Mouse (Mus musculus) kidney, postnatal 4 days (tissue): ENCODE measurements around the gene Dohh.

ENCODE experiments used
- DNase-seq, 2 experiments: peaks; one replicate each; pipeline ENCODE4 v3.0.0; 2021; ENCODE audit warnings: mixed read lengths in 2 of 2

The Dohh gene

DNA sequence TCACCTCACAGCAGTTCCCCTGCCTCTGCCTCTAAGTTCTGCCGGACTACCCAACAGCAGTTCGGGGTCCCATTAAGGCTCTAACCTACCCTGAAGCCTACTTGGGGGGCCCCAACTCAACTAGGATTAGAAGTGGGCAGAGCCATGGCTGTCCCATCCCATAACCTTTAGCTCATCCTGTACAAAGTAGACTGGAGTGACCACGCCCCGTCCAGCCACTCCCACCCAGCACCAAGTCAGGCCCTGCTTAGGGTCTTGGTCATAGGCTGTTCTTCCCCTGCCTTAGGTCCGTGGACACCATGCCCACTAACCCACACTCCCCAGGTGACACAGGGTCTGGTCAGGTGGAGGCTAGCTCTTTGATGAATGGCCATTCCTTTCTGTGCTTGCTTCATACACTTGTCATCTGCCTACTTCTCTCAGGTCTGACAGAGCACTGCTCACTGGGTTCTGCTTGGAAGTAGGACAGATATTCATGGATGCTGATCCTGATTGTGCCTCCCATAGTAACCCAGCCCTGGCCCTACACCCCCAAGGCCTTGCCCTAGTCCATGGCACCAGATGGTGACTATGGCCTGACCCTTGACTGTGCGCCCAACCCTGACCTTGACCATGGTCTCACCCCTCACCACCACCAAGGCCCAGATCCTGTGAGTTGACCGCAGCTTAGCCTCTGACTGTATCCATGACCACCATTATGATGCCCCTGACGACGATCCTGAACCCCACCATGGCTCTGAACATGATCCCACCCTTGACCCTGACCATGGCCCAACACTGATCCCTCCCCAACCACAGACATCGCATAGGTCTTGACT lies 35.1 kb downstream of the Dohh start:
- DNase-seq: peak in 1 of 2 experiments; percentile 1

GRCm38 (mm10) chr10:81420191-81420767 lies 36.1 kb downstream of the Dohh start:
- DNase-seq: peak; percentile 3 to 11

GRCm38 (mm10) chr10:81421041-81421796 lies 37.0 kb downstream of the Dohh start:
- peak in 1 of 2 experiments; percentile 2 for DNase-seq

DNA sequence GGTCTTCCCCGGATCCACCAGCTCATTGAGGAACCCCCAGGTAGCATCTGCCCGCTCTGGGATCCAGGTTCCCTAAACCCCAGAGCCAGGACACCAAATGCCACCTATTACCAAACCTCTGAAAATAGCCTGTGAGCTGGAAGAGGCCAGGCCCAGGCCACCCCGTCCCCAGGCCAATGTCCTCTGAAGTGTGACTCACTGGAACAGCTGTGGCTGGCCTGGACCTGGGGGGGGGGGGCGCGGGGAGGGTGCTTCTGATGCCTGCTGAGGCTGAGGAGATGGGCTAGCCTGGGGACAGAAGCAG lies 37.5 kb downstream of the Dohh start:
- DNase-seq: peak; percentile 1 to 8

DNA sequence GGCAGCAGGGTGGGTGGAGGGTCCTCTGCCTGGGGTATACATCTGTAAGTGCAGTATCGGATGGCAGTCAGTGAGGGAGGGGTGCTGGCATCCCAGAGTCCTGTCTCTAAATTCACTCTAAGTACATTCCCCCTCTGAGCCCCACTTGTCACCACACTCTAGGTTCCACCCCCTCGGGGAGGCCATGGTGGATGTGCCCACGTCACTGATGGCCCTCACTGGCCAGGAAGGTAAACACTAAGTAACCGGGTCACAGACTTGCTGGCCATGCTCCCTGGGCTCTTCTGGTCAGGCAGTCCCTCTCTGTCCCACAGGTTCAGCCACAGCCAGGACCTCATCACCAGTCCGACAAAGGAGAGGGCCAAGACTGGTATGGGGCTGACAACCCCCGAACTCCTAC lies 38.0 kb downstream of the Dohh start:
- peak; percentile 3 to 5 for DNase-seq

DNA sequence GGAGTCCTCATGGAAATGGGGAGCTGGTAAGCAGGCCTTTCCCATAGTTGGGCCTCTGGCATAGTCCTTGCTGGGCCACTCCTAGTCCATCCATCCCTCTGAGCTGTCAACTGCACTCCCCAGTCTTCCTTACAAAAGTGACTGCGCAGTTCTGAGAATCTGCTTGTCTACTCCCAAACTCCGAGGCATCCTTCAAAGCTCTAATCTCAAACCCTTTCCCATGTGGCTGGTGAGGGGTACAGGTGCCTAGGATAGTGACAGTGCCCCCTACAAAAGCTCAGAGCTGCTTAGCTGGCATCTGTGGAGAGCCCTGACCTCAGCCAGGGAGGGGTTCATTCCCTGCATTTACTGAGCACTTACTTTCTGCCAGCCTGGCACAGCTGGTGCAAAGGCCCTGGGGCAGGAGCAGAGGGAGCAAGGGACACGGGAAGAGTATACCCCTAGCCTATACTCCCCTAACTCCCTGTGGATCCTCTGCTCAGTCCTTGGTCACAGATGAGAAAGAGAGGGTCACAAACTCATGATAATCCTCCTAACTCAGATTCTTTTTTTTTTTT lies 38.5 kb downstream of the Dohh start:
- peak in 1 of 2 experiments; percentile 2 for DNase-seq

DNA sequence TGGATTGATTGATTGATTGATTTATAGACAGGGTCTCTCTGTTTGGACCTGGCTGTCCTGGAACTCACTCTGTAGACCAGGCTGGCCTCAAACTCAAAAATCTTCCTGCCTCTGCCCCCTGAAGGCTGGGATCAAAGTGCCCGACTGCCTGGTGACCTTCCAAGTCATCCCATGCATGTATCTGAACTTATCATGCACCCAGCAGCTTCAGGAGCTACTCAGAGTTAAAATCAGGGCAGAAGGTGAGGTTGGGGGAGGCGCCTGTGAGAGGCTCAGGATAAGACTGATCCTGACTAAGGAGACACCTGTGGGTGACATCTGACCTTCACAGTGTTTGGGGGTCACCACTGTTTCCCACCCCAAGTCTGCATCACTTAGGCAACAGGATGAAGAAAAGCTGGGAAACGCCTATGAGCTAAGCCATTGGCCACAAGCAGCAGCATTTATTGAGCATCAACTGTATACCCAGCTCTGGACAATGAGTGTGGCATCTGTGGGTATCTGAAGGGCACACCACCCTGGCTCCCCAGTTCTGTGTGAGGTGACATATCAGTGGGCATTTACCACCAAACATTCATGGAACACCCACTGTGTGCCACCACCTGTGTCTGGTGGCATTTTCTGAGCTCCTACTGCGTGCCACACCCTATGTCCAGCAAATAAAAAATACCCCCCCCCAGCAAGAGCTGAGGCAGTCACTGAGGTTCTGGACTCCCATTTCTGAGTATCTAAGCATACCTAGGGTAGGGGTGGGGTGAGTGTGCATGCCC lies 39.4 kb downstream of the Dohh start:
- DNase-seq: peak; percentile 1 to 5

DNA sequence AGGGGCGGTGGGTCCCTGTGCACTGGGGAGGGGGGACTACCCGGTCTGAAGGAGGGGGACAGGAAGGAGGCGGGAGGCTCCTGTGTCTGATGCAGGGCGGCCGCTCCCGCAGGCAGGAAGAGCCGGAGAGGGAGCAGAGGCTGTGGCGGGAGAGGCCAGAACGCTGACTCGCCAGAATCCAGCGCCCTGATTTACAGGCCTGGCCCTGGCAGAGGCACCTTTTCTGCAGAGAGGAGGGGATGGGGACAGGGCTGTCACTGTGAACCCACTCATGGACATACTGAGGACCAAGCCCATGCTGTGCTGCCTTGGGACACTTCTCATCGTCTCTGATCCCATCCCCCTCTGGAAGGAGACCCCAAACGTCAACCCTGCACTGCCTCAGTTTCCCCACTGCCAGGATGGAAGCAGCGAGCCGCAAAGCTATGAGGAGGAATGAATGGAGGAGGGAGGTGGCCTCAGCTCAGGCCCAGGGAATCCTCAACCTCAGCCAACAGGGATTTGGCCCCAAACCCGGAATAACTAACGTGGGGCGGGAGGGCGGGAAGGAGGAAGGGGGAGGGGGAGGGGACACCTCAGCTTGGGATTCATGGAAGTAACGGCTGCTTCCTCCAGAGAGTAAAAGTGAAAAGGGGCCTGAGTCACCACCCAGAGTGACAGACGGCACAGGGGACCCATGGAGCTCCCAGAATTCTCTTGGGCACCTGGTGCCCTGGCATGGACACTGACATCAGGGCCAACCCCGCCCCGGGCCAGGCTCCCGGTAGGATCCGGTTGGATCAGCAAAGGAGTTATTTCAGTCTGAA lies 40.2 kb downstream of the Dohh start:
- DNase-seq: peak; percentile 67 to 79

DNA sequence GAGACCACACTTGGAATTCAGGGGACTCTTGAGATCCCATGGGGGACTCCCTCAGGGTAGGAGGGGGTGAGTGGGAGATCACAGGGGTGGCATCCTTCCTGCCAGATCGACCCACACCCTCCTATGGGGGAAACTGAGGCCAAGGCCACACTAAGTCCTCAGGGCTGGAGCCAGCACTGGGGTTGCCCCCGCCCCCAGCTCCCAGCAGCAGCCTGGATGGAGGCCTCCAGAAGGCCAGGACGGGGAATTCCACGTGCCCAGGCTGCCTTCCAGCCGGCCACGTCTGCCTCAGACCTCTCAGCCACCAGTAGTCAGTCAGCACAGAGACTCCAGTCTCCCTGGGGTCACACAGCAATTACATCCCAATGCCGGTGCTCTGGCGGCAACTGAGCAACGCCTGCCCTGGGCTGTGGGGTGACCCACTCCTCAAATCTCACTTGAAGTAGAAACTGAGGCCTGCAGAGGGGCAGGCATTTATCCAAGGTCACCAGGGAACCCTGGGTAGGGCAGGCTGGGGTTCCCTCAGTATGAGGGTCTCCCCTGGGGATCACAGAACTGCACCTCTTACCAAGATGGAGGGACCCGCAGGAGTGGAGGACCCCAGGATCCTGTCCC lies 41.1 kb downstream of the Dohh start:
- peak; percentile 43 to 61 for DNase-seq

GRCm38 (mm10) chr10:81426081-81426671 lies 41.9 kb downstream of the Dohh start:
- DNase-seq: peak; percentile 53 to 59

GRCm38 (mm10) chr10:81426897-81427296 lies 42.7 kb downstream of the Dohh start:
- DNase-seq: peak; percentile 78 to 83

- no peak for DNase-seq
These were observed 43.1 kb downstream of the Dohh start for GRCm38 (mm10) chr10:81427327-81427726.

DNA sequence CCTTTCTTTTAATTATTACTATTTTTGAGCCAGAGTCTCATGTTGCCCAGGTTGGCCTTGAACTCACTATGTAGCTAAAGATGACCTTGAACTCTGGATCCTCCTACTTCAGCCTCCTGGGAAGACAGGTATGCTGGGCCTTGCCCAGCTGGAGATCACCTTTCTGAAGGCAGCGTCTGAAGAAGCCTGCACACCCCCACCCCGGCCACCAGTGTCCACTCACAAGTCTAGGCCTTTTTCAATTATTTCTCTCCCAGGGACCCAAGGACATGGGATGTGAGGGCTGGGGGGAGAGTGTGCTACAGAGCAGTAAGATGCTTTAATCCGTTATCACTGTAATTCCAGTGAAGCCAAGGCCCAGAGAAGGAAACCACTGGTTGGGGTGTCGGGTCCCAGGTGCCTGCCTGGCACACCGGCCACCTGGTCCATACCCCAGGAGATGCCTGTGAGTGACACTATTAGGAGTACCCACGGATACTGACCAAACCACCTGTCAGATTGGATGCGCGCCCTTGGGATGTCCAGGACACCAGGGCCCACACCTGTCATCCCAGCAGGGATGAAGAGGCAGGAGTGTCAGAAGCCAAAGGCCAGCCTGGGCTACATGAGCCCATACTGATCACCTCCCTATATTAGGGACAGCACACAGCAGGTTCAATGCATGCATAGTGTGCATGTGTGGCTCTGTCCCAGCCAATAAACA lies 43.7 kb downstream of the Dohh start:
- DNase-seq: peak; percentile 5 to 6

- peak in 1 of 2 experiments; percentile 1 for DNase-seq
These were observed 44.3 kb downstream of the Dohh start for GRCm38 (mm10) chr10:81428507-81428870.

GRCm38 (mm10) chr10:81429092-81429491 lies 44.9 kb downstream of the Dohh start:
- peak; percentile 3 to 10 for DNase-seq

GRCm38 (mm10) chr10:81429605-81430061 lies 45.4 kb downstream of the Dohh start:
- peak; percentile 91 to 94 for DNase-seq

DNA sequence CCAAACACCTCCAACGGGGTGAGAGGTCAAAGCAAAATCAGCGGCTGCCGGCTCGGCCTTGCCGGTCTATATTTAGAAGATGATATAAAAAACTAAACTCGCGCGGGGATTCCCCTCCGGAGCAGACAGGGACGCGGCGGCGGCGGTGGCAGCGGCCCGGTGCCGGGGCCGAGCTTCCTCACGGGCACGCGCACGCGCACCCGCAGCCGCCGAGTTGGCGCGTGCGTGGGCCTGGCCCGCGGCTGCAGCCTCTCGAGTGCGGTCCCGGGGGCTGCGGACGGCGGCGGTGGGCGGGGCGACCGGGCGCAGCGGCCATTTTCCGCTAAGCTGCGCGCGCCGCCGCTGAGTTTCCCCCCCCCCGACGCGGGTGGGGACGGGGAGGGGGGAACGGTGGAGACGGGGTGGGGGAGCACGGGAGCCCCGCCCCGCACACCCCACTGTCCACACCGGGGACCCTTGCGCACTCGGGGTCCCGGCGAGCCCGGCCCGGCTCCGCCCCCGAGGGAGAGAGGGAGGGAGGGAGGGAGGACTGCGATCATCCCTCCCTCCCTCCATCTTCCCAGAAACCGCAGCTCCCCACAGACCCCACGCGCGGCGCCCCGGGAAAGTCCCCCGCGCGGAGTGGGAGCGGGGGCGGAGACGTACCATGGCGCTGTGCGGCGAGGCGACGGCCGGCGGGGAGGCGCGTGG lies 46.1 kb downstream of the Dohh start:
- DNase-seq: peak; percentile 85 to 92

DNA sequence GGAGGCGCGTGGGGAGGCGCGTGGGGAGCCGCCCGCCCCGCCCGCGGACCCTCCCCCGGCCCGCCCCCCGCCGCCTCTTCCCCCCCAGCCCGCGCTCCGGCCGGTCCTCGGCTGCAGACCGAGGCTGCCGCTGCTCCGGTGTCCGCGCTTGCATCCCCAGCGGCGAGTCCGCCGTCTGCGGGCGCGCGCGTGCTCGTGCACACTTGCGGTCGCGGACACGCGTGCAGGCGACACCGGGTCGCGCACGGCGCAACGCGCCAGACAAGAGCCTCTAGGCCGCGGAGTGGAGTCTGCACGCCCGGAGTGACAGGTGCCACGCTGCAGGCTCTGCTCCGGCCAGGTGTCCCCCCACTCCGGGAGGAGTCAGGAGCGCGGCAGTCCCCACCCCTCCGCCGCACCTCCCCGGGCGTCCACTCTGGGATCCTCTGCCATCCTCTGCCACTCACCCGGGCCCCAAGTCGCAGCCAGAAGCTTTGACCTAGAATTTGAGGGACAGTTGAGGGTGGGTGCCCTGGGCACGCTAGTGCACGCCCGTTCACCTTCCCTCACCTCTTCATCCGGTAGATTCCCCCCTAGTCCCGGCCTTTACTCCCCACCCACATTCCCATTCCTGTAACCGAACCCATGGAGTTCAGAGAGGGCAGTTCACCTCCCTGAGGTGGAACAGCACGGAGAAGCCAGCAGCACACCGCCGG lies 46.8 kb downstream of the Dohh start:
- DNase-seq: peak; percentile 72 to 81
